Mouse (Mus musculus) neural tube, embryonic 10.5 days (tissue): ENCODE results near the gene Lctl.

Experiments
- DNase-seq: peaks from one replicate; pipeline ENCODE4 v3.0.0-alpha.2; 2017; ENCODE audit warnings: low spot score; ENCODE audit errors: extremely low spot score

Gene Lctl

DNA sequence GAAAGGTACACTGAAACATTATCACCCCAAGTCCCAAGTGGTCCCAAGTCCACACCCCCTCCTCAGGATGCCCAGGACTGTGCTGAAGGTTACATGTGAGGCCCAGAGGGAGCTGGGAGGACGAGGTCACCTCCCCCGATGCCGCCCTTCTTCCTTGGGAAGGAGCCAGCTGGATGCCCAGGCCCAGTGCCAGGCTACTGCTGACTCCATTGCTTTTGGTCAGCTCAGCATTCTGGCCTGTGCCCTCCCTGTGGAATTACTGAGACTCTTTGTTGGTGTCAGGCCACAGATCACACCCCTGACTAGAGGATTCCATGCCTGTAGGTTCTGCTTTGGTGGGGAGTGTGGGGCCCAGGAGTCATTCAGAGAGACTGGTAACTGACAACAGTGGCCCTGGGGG, at the start of gene Lctl:
Gene Lctl, plus strand, starts transcription at position 272 of the 400 bp plus-strand sequence.
- no peak for DNase-seq

DNA sequence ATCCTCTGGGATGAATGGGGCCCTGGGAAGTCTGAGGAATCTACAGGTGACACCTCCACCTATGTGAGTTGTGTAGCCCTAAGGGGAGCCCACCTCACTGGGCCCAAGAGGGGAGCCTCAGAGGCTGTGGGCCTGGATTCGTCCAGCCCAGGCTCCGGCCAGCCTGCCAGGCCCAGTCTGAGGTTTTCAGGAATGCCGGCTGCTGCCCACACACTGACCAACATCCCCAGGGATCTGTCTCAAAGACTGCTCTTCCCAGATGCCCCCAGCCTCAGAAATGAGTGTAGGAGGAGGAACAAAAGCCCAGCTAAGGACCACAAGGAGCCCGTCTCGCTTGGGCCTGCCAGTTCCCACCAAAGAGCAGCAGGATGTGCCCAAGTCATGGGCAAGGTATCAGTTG, 49.2 kb upstream of the Lctl start:
- DNase-seq, result no peak

DNA sequence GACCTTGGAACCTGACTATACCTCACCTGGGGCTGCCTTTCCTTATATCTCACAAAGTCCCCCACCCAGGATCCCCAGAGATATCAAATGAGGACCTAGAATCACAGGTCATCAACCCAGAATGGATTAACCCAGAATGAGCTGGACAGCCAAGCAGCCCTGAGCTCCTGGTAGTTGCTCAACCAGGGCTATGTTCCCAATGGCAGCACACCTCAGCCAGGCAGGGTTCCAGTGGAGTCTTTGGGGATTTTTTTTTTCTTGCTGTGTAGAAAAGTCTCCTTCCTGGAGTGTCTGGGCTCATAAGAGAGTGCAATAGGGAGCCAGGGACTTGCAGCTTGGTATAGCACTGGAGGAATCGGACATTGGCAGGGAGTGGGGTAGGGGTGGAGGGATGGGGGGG, 48.4 kb upstream of the Lctl start:
- no peak for DNase-seq

DNA sequence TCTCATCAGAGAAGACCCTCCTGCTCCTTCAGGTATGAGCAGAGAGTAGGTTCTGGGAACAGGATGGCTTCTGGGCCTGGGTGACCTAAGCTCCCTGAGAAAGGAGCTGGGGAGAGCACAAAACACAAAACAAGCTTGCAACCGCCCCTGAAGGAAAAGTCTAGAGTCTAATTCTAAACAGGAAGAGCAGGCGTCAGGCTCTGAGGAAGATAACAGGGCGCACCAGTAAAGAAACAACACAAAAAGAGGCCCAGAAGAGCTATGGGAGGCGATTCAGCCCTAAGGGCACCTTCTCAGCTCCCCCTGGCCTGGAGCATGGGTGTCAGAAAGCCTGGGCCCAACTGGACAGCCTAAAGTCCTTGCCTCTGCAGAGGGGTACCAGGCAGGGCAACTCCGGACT, 47.8 kb upstream of the Lctl start:
- no peak for DNase-seq

DNA sequence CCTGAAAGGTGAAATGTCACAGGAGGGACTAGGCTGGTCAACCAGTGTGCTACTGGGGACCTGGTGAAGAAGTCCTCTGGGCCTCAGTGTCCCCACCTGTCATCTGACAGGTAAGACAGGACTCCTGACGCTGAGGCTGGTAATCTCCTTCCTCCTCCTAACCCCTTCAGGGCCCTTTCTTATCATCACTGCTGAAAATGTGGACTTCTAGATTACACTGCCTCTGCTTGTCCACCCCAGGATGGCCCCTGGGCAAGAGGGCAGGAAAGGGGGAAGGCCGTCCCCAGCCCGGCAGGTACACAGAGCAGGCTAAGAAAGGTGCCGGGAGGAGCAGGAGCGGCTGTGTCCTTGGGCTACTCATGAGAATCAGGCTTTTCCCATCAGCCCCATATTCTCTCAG, 46.3 kb upstream of the Lctl start:
- no peak for DNase-seq

DNA sequence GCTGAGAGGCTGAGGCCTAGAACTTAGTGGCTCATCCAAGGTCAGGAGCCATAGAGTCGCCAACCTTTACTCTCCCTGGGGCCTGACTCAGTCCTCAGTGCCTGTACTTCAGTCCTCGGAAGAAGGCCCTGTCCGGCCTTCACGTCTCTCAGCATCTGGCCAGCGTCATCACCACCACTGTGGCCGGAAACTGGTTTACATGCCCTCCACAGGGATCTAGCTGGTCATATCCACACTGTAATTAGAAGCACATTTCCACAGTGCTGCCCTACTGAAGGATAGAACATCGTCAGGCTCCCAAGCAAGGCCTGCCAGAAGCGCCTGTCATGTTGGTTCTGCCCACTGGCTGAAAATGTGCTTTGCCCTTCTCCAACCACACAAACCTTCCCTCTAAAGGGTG, 42.1 kb upstream of the Lctl start:
- no peak for DNase-seq

DNA sequence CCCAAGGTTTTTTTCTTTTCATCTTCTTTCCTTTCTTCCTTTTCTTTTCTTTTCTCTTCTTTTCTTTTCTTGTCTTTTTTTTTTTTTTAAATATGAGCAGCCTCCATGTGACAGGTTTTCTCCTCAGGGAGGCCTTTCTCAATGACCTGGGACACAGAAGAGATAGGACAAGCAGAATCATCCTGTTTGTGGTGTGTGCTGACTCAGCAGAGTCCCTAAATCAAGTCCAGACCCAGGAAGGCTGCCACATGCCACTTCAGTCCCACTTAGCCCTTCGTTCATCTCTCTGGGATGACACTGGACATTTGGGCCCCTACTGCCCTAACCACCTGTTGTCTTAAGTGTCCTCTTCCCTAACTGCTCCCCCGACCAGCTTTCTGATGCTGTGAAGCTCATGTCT, 40.5 kb upstream of the Lctl start:
- no peak for DNase-seq

DNA sequence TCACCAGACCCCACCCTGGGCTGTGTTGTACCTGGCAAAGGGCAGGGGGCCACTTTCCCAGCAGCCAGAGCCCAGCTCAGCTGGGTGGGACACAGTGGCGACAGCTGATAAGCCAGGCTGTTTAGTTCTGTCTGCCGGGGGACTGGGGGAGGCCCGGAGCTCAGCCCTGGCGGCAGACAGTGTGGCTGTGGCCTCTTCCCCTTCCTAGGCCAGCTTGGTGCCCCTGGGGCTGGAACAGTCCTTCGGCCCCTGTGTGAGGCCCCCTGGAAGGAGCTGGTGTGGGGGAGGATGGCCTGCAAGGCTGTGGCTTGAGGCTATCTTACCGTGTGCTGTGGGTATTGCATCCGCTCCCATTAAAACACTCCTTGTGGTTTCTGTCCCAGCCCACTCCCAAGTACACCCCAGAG, 38.6 kb upstream of the Lctl start:
- DNase-seq, result no peak

DNA sequence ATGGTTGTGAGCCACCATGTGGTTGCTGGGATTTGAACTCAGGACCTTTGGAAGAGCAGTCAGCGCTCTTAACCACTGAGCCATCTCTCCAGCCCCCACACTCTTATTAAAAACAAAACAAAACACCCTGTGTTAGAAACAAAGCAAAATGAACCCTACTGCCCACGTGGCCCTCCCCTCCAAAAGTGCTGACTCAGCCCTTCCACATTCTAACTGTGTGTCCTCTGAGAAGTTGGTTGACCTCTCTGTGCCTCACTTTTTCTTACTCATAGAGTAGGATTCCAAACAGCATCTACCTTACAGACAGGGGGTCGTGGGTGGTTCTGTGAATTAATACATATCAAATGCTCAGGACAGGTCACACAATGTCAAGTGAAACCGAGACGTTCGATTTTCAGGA, 37.0 kb upstream of the Lctl start:
- DNase-seq, result no peak

DNA sequence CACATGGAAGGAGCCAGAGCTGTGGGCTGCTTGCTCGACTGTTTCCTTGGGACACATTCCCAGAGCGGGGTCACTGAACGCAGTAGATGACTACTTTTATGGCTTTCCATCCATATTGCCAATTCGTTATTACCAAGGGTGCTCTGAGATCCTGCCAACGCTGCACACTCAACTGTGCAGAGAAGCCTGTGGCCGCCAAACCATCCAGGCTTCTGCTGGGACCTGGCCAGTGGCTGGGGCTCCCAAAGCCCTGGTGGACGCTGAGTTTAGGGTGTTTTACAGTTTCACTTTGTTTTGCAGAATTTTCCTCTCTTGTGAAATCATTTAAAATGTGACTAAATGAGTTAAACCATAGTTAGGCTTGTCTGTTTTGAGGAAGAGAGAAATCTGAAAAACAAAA, 32.7 kb upstream of the Lctl start:
- DNase-seq, result no peak

DNA sequence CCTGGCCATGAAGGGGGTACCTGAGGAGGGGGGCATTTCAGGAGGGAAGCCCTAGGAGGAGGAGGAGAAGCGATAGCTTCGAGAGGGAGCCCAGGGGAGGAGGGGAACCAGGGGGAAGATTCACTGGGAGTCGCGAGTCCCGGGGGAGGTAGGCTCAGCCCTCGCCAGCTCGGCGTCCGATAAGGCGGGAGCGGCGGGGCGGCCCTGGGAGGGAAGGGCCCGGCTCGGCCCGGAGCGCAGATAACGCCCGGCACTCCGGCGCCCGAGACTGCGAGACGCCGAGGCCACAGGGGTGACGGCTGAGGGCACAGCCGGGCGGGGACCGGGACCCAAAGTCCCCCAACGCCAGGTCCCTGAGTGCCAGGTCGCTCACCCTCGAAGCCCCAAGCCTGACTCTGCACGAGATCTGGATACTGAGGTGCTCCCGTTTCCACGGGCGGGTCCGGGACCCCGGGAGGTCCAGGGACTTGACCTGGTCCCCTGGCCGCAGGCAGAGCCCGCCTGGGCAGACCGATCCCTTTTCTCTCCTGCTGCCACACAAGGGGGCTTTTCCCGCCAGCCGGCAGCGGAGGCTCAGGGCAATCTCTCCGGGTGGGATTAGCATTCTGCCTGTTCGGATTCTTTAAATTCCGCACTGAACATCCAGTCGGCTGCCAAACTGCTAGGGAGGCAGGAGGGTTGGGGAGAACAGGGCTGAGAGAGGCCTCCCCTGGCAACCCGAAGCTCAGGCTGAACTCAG, 32.1 kb upstream of the Lctl start:
- peak; percentile 67 for DNase-seq

DNA sequence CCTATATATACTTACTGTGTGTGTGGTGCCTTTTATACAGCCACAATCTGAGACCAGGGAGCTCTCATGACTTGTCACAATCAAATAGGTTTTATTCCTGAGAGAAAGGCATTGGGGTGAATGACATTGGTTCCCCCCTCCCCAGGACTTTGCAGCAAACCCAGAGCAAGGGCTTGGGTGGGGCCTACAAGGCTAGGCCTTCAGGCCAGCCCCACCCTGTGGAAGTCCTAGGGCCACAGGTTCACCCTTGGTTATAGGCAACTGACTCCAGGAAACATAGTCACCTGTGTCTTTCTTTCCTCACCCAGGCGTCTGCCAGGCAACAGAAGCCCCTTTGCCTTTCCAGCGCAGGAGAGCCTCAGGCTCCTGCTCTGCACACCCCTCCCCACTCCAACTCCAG, 31.0 kb upstream of the Lctl start:
- no peak for DNase-seq

DNA sequence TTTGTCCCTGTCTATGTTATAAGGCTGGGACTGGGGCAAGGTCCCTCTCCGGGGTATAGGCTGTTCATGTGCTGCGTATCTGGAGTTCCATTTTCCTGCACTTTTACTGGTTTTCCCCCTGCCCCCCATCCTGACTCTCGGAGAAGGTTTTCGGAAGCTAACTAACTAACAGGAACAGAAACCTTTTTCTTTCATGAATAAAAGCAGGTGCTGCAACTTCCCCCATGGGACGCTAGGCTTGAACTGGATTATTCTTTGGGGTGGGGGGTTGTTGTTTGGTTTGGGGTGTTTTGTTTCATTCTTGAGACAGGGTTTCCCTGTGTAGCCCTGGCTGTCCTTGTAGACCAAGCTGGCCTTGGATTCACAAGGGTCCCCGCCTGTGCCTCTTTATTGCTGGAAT, 30.4 kb upstream of the Lctl start:
- DNase-seq, result no peak

DNA sequence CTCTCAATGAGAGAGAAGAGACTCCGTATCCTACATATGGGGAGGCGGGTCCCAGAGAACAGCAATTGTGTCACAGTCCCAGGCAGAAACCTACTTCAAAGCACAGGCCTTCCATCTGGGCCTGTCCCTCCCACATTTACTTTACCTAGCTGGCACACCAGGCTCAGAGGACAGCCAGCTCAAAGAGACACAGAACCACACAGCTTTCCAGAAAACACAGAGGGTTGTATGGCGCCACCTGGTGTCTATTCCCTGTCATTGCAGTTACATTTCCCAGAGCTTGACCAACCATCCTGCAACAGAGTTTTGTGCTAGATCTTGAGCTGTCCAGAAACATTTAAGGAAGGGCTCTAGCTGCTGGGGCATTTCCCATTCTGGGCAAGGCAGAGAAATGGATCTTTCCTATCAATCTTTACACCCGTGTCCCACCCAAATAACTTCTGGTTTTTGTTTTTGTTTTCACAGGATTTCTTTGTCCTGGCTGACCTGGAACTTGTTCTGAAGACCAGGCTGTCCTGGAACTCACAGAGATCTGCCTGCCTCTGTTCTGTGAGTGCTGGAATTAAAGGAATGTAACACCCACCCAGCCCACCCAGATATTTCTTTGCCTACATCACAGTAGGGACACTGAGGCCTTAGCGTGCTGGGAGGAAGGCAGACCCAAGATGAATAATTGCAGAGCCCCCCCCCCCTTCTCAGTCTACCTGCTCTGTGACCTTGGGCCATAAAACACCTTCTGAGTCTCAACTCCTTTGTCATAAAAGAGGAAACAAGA, 29.3 kb upstream of the Lctl start:
- DNase-seq, result peak; percentile 85

DNA sequence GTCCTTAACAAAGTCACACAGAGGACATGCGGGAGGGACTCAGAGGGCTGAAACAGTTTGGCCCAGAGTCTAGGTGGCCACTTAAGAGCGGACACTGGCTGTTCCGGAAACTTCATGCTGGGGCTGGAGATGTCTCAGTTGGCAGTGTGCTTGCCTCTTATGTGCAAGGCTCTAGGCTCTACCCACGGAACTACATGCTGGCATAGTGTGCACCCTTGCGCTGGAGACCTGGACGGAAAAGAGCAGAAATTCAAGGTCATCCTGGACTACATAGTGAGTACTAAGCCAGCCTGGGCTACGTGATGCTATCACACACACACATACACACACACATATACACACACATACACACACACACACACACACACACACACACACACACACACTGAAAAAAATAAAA, 28.6 kb upstream of the Lctl start:
- no peak for DNase-seq

DNA sequence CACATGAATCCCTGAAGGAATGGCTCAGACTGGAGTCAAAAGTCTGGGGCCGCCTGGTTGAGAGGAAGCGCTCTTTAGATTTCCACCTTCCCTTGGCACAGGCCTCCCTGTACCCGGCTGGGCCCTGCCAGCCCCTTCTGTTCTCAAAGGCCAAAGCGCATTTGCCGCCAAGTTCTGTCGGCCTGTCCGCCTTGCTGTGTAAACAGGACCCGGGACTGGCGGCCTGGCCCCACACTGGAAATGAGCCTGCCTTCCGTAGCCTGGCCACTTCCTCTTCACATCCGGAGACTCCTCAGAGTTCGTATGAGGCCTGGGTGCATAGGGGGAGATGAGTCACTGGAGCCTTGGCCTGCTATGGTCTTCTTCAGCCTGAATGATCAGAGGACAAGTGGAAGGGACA, 27.9 kb upstream of the Lctl start:
- DNase-seq, result no peak

DNA sequence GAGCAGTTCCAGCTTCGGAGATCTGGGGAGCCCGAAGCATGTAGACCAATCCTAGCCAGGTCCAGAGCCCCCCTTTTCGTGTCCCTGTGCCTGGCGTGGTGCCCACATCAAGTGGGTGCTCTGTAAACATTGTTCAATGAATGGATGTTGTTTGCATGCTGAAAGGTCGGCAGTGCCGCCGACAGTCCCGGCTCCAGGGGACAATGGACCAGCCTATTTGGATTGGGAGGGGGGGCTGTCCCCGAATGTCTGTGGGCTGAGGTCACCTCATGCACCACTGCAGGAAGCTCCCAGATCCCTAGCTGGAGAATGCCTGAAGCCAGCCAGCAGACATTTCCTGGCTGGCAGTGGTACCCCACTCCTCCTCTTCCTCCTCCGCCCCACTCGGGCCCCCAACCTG, 22.9 kb upstream of the Lctl start:
- DNase-seq, result no peak

DNA sequence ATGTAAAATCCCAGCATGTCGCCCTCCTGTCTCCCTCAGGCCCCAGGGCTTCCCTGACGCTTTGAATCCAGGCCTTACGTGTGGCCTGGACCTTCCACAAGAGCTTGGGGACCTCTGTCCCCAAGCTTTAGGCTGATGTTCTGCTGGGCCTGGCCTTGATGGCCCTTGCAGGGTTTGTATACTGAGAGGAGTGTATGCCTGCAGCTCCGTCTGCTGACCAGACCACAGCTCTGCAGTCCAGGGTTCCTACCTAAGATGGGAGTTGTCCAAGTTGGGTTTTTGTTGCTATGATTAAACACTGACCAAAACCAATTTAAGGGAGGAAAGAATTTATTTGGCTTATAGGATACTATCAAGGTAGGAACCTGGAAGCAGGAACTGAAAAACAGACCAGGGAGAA, 18.7 kb upstream of the Lctl start:
- DNase-seq, result no peak

DNA sequence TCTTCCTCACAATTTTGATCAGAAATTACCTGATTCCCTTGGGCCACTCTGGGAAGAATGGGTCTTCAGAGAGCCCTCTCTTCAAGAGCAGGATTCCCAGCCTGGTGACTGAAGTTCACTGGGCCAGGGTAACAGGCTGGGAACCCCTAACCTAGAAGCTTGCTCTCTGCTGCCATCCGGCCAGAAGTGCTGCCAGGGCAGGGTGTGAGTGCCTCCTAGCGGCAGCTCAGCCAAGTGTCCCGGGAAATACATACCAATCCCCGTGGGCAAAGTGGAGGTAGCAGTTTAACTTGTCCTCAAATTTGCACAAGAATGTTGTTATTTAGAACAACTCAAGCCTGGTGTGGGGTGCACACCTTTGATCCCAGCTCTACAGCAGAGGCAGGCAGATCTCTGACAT, 16.5 kb upstream of the Lctl start:
- peak; percentile 81 for DNase-seq

DNA sequence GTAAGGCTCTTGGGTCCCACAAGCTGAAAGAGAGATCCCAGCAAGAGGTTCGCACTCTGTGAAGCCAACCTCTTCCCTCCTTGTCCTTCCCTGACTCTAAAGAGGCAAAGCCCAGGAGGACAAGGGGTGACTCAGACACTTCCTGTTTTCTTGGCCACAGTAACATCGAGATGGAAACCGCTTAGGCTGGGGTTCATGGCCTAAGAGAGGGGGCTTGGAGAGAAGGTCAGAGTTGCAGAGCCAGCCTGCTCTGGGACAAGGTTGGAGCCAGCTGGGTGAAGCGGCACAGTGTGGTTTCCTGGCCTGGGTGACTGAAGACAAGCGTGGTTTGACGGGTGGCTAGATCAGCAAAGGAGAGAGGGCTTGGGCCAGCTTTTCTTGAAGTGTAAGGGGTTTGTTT, 11.6 kb upstream of the Lctl start:
- DNase-seq, result no peak

DNA sequence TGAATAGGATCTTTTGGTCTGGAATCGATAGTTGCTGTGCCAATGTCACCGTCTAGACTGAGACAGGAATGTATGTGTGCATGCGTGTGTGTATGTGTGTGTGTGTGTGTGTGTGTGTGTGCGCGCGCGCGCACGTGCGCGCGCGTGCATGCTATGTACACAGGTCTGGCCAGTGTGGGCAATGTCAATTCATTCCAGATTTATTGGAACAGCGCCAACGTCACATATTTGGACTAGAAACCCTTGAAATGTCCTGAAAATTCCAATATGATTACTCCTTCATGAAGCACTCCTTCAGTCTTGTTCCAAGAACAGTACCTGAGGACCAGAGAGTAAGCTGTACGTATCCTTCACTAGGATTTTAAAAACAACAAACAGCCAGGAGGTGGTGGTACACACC, 6.4 kb upstream of the Lctl start:
- no peak for DNase-seq

DNA sequence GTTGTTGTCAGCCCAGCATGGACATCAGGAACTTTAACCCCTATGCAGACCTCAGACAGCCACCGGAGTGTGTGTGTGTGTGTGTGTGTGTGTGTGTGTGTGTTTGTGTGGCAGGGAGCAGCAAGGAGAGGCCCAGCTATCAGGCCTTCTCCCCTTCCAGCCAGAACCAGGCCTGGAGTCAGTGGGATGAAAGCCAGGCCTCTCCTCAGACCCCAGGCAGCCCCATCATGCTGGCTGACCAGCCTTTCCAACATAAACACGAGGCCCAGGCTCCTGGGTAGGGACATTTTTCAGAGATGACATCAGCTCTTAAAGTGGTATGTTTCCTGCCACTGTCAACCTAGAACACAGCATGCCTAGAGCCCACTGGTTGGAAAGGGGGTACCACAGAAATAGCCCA, 2.3 kb upstream of the Lctl start:
- peak; percentile 26 for DNase-seq

DNA sequence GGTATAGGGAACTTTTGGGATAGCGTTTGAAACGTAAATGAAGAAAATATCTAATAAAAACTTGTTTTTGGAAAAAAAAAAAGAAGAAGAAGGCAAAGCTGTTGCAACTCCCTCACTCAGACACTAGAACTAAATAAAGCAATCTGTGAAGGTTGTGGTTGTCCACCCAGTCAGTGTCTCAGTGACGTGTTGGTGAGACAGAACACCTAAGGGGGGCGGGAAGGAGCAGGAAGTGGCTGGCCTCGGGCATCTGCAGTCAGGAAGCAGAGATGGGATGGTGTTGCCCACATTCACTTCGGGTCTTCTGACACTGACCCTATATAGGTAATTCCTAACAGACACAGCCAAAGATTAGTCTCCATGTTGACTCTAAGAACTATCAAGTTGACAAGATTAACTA, 1.2 kb upstream of the Lctl start:
- no peak for DNase-seq
